Mouse (Mus musculus) forebrain, postnatal 0 days (tissue): ENCODE data around the gene Spock2. TPM values are rescaled to one million over a fixed set of nuclear protein-coding genes. Genes with fewer than 3 reads are reported as not detected.
"Not testable (repeated sequence)": the region's sequence is repeated elsewhere in the genome, so short reads cannot be mapped to it uniquely, and the experiment has no call there.

ENCODE experiments used
- ATAC-seq: fragments of 200-750 bp; cut with Nextera tagmentation; 2 replicates; pipeline ENCODE4 v1.8.0; 2017; ENCODE audit warnings: mild to moderate bottlenecking, moderate library complexity
- DNase-seq: peaks from one replicate; pipeline ENCODE4 v3.0.0-alpha.2; 2015
- H3K27ac ChIP-seq: fragments of 300-500 bp; sonication (generic); 2 replicates; pipeline ENCODE4 v1.5.1; 2014; ENCODE audit warnings: low read depth, mild to moderate bottlenecking, antibody characterized with exemption, low read length, moderate library complexity, mixed read lengths
- H3K27me3 ChIP-seq: fragments of 300-500 bp; sonication (generic); 2 replicates; pipeline ENCODE4 v1.6.1; 2014; ENCODE audit warnings: mild to moderate bottlenecking, low read length, mixed read lengths; ENCODE audit not compliant: insufficient read depth
- H3K36me3 ChIP-seq: fragments of 300-500 bp; sonication (generic); 2 replicates; pipeline ENCODE4 v1.6.1; 2014; ENCODE audit warnings: mild to moderate bottlenecking, moderate library complexity; ENCODE audit not compliant: insufficient read depth
- H3K4me1 ChIP-seq: fragments of 300-500 bp; sonication (generic); 2 replicates; pipeline ENCODE4 v1.6.1; 2014; ENCODE audit warnings: antibody characterized with exemption; ENCODE audit not compliant: insufficient read depth
- H3K4me2 ChIP-seq: fragments of 300-500 bp; sonication (generic); 2 replicates; pipeline ENCODE4 v1.6.1; 2014; ENCODE audit warnings: low read depth, mild to moderate bottlenecking, moderate library complexity
- H3K4me3 ChIP-seq: fragments of 300-500 bp; sonication (generic); 2 replicates; pipeline ENCODE4 v1.5.1; 2014; ENCODE audit warnings: low read depth, low read length, mixed read lengths
- H3K9ac ChIP-seq: fragments of 300-500 bp; sonication (generic); 2 replicates; pipeline ENCODE4 v1.6.1; 2014; ENCODE audit warnings: mild to moderate bottlenecking
- H3K9me3 ChIP-seq: fragments of 300-500 bp; sonication (generic); 2 replicates; pipeline ENCODE4 v1.6.1; 2016; ENCODE audit warnings: low read length
- CTCF ChIP-seq: sonication (generic); IDR thresholded peaks from 2 replicates; pipeline ENCODE4 v1.5.1; 2016; ENCODE audit warnings: antibody characterized with exemption, control low read depth, low read depth
- WGBS: fragments of 180-500 bp; shearing (Covaris S2); extraction: QIAGEN DNeasy Blood & Tissue Kit; methylation state at CpG from one replicate; pipeline ENCODE4 v1.1.7; 2014; 5-methylcytosine and 5-hydroxymethylcytosine counted together
- microRNA-seq, 2 experiments: library from miRNA; unstranded; fragments of <30 nt; microRNA quantifications; one replicate each; pipeline ENCODE4; 2016
- polyA plus RNA-seq: library from polyadenylated mRNA; unstranded; fragments of >200 nt; fragmentation: Nextera tagmentation; extraction: Ambion mirVana; gene quantifications from 2 replicates; pipeline ENCODE4 v1.2.1, GENCODE M21; 2015
- total RNA-seq: library from RNA; depleted of rRNA; stranded (reverse); fragments of >200 nt; gene quantifications from 2 replicates; pipeline ENCODE4 v1.2.3, GENCODE M21; 2014; rRNA removed

Gene Spock2
- total and polyA plus RNA-seq, 2 experiments from 2014 or later, result 84.8 to 215 TPM

- peak; percentile 77 for DNase-seq
- H3K4me1 ChIP-seq, result no peaks in the 10 kb centered on the region
- 22% methylated on average over 10 of the region's 10 CpGs for WGBS
- TF ChIP-seq CTCF, result no peak
- peak; percentile 76 for ATAC-seq
- no peak overlapping the region for H3K9ac ChIP-seq
- H3K9me3 ChIP-seq, result no peaks in the 10 kb centered on the region
- H3K36me3 ChIP-seq, result no peaks in the 10 kb centered on the region
- no peak overlapping the region for H3K4me2 ChIP-seq
- no peak overlapping the region for H3K4me3 ChIP-seq
- no peak overlapping the region for H3K27ac ChIP-seq
- no peaks in the 10 kb centered on the region for H3K27me3 ChIP-seq
These were observed 67.0 kb downstream of the Spock2 start for GRCm38 (mm10) chr10:60173035-60173434.

- H3K27me3 ChIP-seq, result no peaks in the 10 kb centered on the region
- H3K27ac ChIP-seq, result no peak overlapping the region
- no peak for DNase-seq
- H3K4me2 ChIP-seq, result no peak overlapping the region
- TF ChIP-seq CTCF, result no peak
- H3K9ac ChIP-seq, result no peak overlapping the region
- 74% methylated on average over 3 of the region's 3 CpGs for WGBS
- H3K4me3 ChIP-seq, result no peak overlapping the region
- H3K9me3 ChIP-seq, result no peaks in the 10 kb centered on the region
- H3K36me3 ChIP-seq, result no peaks in the 10 kb centered on the region
- ATAC-seq, result no peak
- no peaks in the 10 kb centered on the region for H3K4me1 ChIP-seq
These were observed 68.5 kb downstream of the Spock2 start for GRCm38 (mm10) chr10:60174506-60174905.

DNA sequence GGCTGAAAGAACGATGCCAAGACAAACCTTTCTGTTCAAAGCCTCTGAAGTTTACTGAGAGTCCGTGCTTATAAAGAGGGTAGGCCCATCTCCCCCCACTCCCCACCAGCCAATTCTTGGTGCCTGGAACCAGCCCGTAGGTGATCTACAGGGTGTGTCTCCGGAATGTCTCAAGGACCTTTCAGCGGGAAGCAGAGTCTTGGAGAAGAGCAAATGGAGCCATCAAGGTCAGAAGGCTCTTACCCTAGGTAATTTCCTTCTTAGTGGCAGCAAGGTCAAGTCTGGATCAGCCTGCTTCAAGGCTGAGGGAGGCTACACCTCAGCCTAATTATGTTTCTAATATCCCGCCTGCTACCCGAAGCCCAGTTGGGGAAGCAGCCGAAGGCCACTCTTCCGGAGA, 69.3 kb downstream of the Spock2 start:
- 92% methylated on average over 9 of the region's 9 CpGs for WGBS
- not testable (repeated sequence) for DNase-seq, ATAC-seq

More for the DNA sequence above, 69.3 kb downstream of the Spock2 start:
- not testable (repeated sequence) for H3K27me3 ChIP-seq, H3K4me3 ChIP-seq, H3K36me3 ChIP-seq, H3K4me1 ChIP-seq, H3K27ac ChIP-seq, H3K4me2 ChIP-seq, H3K9me3 ChIP-seq, H3K9ac ChIP-seq

Small RNA genes lying within 50 kb of the gene (microRNA-seq; reads per million reads assigned to microRNA genes)
- 0 reads per million in 2 experiments for gene Mir6906

Other genes starting within 250 kb of the Spock2 start
- 35.2 and 41.1 TPM in 2 replicates for gene Dnajb12, start 226.7 kb upstream of the Spock2 start, total RNA-seq
- gene Dnajb12, start 226.7 kb upstream of the Spock2 start, polyA plus RNA-seq, result 21.2 and 23.5 TPM in 2 replicates
- 40.0 and 40.7 TPM in 2 replicates for gene Ddit4, start 154.4 kb upstream of the Spock2 start, total RNA-seq
- gene Ddit4, start 154.4 kb upstream of the Spock2 start, polyA plus RNA-seq, result 52.9 and 57.8 TPM in 2 replicates
- 20.0 and 24.3 TPM in 2 replicates for gene Ascc1, start 103.4 kb upstream of the Spock2 start, total RNA-seq
- gene Ascc1, start 103.4 kb upstream of the Spock2 start, polyA plus RNA-seq, result 43.8 and 50.5 TPM in 2 replicates
- gene Anapc16, start 103.1 kb upstream of the Spock2 start, total RNA-seq, result 98.6 and 115 TPM in 2 replicates
- 109 and 117 TPM in 2 replicates for gene Anapc16, start 103.1 kb upstream of the Spock2 start, polyA plus RNA-seq
- 3.9 and 5.6 TPM in 2 replicates for gene Chst3, start 113.0 kb downstream of the Spock2 start, total RNA-seq
- 0.33 and 0.61 TPM in 2 replicates for gene Chst3, start 113.0 kb downstream of the Spock2 start, polyA plus RNA-seq
- gene Psap, start 171.4 kb downstream of the Spock2 start, total RNA-seq, result 577 and 690 TPM in 2 replicates
- gene Psap, start 171.4 kb downstream of the Spock2 start, polyA plus RNA-seq, result 229 and 259 TPM in 2 replicates
- gene Vsir, start 240.6 kb downstream of the Spock2 start, total RNA-seq, result 6.8 and 9.3 TPM in 2 replicates
- gene Vsir, start 240.6 kb downstream of the Spock2 start, polyA plus RNA-seq, result 2.5 TPM in 2 replicates